Mouse (Mus musculus): Measurements from ENCODE around the gene Car5a.

The Car5a gene

GRCm38 (mm10) chr8:121955825-121956500 lies 11.3 kb upstream of the Car5a start:
- 45% methylated on average over 1 of the region's 1 CpGs for WGBS

GRCm38 (mm10) chr8:121954981-121955555 lies 10.4 kb upstream of the Car5a start:
- WGBS: 78% methylated on average over 10 of the region's 10 CpGs

GRCm38 (mm10) chr8:121953821-121954545 lies 9.3 kb upstream of the Car5a start:
- 60% methylated on average over 3 of the region's 3 CpGs for WGBS

- 81% methylated on average over 7 of the region's 7 CpGs for WGBS
These were observed 8.1 kb upstream of the Car5a start for GRCm38 (mm10) chr8:121952800-121953199.

DNA sequence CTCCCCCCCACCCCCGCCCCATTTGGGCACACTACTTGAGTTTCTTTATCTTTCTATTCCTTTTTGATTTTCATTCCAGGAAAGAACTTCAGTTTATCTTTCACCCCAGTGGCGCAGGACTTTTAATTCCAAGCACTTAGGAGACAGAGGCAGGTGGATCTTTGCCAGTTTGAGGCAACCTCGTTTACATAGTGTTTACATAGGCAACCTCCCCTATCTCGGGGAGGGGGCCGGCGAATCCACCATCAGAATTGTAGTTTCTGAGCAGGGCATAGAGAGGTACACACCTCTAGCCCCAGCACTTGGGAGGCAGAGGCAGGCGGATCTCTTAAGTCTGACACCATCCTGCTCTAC lies 6.9 kb upstream of the Car5a start:
- 22% methylated on average over 7 of the region's 7 CpGs for WGBS

DNA sequence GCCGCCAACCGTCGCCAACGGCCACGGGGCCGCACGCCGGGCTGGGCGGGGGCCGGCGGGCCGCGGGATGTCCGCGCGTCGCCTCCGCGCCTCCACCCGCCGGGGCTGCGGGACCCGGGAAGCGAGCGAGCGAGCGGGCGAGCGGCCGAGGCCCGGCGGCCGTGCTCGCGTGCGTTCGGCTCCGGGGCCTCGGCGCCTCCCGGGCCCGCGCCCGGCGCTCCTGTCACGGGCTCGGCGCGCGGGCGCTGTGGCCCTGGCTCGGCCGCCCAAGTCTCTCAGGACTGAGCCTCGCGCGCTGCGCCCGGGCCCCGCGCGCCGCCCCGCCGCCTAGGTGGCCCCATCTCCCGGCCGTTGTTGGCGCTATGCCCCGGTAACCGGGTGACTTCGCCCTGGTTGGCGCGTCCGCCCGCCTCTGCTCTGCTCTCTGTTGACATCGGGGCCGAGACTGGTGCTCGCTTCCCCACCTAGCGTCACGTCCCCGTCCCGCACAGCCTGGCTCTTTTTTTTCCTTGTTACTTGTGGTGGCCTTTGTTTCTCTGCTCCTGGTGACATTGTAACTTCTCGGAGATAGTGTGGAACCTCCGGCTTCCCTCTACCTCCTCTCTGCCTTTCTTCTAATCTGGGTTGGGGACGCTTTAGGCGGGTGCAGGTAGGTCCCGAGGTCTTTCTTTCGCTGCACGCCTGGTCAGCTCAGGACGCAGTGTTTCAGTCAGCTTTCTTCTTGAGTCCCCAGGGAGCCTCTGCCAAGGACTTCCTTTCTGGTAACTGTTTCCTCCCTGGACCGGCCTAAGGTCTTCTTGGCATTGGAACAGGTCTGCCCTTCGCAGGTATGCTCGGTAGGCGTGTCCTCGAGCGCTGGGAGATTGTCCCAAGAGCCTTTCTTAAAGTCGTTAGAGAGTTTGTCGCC lies 6.3 kb upstream of the Car5a start:
- 1% methylated on average over 95 of the region's 97 CpGs for WGBS

DNA sequence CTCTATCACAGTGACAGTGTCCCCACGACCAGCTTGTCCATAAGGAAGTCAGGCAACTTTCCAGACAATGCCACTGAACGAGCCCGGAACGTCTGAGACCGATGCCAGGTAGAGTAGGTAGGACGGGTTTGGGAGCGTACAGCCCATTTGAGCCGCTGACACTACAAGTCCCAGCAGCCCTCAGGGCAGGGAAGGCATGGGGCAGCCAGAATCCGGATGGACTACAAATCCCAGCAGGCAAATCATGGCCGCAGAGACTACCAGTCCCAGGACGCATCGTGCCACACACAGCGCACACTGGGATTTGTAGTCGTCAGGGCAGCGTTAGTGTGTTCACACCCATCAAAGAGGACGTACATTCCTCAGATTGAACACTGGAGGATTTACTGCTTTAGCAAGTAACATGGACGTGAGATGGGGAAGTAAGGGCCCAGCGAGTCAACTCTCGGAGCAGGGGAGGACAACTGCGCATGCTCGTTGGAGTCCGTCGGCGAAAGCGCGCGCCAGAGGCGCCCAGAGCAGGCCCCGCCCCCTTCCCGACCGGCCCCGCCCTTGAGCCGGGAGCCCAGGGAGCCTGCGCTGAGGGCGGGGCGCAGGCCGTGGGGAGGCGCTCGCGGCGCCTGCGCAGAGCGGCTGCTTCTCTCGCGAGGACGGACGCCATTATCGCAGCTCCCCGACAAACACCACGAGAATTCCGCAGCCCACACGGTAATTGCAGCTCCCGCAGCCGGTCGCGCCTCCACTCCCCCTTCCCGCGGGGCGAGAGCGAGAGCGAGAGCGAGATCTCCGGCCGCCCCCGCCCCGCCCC lies 5.4 kb upstream of the Car5a start:
- under 1% methylated on average over 66 of the region's 66 CpGs for WGBS

DNA sequence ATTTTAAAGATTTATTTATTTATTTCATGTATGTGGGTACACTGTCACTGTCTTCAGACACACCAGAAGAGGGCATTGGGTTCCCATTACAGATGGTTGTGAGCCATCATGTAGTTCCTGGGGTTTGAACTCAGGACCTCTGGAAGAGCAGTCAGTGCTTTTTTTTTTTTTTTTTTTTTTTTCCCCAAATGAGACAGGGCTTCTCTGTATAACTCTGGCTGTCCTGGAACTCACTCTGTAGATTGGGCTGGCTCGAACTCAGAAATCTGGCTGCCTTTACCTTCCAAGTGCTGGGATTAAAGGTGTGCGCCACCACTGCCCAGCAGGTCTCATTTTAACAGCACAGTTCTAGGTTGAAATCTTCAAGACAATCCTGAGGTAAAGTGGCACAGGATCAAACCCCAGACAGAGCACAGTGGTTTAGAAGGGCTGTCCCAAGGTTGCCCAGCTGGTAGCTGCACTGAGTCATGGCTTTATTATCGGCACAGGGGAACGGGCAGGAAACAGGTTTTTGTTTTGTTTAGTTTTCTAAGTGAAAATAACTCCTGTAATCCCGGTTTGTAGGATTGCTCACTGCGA lies 4.6 kb upstream of the Car5a start, which contains the start of gene Banp:
Gene Banp (plus strand): TSS at position 529 of the 579 bp plus-strand sequence.
- 46% methylated on average over 6 of the region's 6 CpGs for WGBS

DNA sequence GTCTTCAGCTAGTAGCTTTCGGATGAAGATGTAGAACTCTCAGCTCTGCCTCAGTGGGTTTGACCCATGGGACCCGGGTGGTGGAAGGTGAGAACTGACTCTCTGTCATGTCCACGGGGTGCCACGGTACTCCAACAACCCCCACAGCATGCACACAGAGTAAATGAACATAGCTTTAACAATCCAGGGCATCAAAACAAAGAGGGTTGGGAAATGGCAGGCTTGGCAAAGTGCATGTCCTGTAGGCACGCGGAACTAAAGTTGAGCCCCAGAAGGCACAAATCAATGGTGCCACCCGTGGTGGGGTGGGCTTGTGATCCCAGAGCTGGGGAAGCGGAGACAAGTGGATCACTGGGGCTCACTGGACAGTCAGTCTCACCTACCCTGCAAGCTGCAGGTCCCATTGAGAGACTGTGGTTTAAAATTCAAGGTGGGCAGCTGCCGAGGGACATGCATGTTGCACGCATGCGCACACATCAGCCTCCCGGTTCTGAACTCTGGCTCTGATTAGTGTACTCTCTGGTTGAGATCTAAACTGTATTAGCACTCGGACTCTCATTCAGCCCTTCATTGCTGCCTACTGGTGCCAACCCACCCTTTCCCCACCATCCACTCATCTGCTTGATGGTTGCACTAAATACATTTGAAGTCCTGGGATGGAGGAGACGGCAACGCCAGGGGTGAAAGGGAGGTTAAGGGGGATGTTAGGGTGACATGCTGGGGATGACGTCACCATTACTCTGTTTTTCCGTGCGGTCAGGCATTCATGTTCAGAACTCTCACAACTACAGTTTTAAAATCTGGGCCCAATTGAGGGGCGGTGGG lies 3.8 kb upstream of the Car5a start:
- WGBS: 54% methylated on average over 19 of the region's 19 CpGs

GRCm38 (mm10) chr8:121947753-121948141 lies 3.0 kb upstream of the Car5a start:
- WGBS: 3% methylated on average over 18 of the region's 18 CpGs

GRCm38 (mm10) chr8:121947047-121947752 lies 2.5 kb upstream of the Car5a start:
- 39% methylated on average over 19 of the region's 19 CpGs for WGBS

GRCm38 (mm10) chr8:121946351-121946750 lies 1.6 kb upstream of the Car5a start:
- WGBS: 87% methylated on average over 7 of the region's 7 CpGs

DNA sequence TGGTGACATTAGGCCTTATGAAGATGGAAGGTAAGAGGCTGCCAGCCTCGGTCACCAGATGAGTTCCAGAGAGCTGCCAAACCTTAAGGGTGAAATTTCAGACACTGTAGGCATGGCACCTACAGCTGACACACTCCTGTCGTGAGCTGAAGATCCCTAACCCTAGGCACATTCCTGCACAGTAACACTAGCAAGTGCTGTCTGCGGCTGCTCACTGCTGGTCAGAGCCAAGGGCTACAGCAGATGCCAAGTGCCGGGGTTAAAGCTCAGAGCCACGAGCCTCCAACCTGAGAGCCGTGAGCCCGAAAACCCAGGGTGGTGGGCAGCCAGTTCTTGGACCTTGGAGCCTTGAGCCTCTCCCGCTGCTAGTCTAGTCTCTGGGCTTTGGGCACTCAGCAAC lies 988 bp downstream of the Car5a start:
- 79% methylated on average over 8 of the region's 8 CpGs for WGBS

DNA sequence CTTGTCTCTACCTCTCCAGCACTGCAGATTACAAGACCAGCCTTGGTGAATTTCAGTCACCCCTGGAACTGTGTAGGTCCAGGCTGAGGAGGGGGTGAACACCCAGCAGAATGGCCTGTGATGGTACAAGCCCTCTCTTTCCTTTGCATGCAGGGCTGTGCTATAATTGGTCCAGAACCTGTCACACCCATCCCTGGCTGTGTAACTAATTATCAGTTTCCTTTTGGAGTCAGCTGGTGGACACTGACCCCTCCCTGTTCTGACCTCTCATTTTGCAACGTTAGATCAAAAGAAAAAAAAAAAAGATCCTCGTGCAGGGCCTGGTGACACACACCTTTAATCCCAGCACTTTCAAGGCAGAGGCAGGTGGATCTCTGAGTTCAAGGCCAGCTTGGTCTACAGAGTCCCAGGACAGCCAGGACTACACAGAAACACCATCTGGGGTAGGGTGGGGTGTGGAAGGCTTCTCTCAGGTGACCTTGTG lies 1.6 kb downstream of the Car5a start:
- WGBS: 45% methylated on average over 2 of the region's 2 CpGs

DNA sequence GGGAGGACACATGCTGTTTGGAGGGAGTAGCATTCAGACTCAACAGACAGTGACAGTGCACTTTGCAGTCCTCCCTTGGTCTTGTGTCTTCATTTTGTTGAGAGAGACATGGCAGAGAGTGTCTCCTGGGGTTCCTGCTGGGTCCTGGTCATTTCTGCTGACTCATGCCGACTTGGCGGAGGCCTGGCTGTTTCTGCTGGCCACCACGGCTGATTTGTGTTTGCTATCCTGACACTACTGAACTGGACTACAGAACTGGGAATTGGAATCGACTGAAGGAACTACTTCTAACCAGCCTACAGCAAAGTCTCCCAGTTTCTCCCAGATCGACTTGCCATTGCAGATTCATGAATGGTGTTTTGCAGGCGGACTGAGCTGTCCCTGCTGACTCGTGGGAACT lies 6.0 kb downstream of the Car5a start:
- 85% methylated on average over 7 of the region's 7 CpGs for WGBS

GRCm38 (mm10) chr8:121936391-121936790 lies 8.3 kb downstream of the Car5a start:
- 80% methylated on average over 14 of the region's 14 CpGs for WGBS

DNA sequence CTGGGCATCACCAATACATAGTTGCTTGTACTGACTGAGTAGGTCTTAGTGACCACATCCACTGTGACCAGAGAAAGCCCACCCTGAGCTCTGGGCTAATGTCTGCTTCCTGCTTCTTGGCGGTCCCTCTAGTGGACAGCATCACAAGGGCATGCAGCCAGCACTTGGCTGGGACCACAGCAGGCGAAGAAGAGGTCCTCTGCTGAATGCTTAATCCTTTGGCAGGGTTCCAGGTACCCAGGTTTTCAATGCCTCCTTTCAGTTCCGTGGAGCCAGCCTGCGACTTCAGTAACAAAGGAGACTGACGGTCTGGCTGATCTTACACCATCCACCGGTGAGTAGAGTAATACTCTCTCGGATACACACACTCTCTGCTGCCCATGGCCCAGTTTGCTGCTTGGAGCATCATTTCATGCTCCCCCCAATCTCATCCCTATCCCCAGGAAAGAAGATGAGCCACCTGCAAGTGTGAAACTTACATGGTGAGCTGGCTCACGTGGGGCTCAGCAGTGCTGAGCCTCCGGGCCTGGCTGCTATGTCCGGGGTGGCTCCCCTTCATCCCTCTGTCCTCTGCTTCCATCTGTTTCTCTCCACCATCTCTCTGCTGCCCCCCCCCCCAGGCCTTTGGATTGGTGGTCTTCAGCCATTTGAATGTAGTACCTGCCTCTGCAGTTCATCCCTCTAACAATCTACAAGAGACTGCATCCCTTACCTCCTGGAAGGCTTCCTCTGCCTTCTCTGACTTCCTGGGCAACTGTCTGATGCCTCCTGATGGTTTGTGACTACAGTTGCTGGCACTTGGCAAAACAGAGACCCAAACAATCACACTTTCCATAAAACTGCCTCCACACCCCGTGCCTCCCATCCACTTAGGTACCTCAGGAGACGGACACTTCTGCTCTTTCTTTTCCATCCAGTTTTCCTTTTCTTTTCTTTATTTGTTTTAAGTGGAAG lies 9.1 kb downstream of the Car5a start:
- 45% methylated on average over 12 of the region's 12 CpGs for WGBS

DNA sequence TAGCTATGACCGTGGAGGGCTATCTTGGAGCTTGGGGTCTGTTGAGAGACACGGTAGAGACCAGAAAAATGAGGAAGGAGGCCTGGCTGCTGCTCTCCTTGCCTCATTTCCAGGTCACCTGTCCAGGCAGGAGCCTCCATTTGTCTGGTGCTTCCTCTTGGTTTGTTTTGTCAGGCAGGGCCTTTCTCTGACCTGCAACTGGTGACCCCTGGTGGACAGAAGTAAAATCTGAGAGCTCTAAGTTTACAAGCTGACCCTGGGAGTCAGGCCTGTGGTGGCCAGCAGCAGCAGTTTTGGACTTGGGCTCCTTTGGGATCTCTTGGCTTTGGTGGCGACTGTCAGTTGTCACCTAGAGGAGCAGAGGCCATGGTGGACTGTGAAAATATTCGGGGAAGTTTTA lies 10.2 kb downstream of the Car5a start:
- WGBS: 52% methylated on average over 4 of the region's 4 CpGs

Measured in cerebral cortex, adult 2 months (tissue).